Mouse (Mus musculus): ENCODE measurements at regions not wholly inside any gene's neighbourhood (a gene's known extent, or its start where the extent isn't known, plus 50 kb on each side); places are given as distances from the start of the nearest gene placed in this dataset.

- DNase-seq, result no peak
Observed at GRCm38 (mm10) chr14:24829001-24829400, 342.1 kb downstream of the Rps24 start.

GRCm38 (mm10) chr14:24833211-24833610 lies 346.3 kb downstream of the Rps24 start:
- no peak for DNase-seq

GRCm38 (mm10) chr14:24838219-24838618 lies 351.3 kb downstream of the Rps24 start:
- no peak for DNase-seq

- no peak for DNase-seq
Observed at GRCm38 (mm10) chr14:24839056-24839455, 352.1 kb downstream of the Rps24 start.

- no peak for DNase-seq
Observed at GRCm38 (mm10) chr14:24841715-24842496, 355.0 kb downstream of the Rps24 start.

- no peak for DNase-seq
Observed at GRCm38 (mm10) chr14:24843626-24844025, 356.7 kb downstream of the Rps24 start.

GRCm38 (mm10) chr14:24850491-24850890 lies 363.6 kb downstream of the Rps24 start:
- no peak for DNase-seq

GRCm38 (mm10) chr14:24854459-24854858 lies 367.5 kb downstream of the Rps24 start:
- DNase-seq, result no peak

- no peak for DNase-seq
Observed at GRCm38 (mm10) chr14:24862171-24862570, 375.2 kb downstream of the Rps24 start.

- DNase-seq, result no peak
Observed at GRCm38 (mm10) chr14:24862661-24863060, 375.7 kb downstream of the Rps24 start.

GRCm38 (mm10) chr14:24863116-24863515 lies 376.2 kb downstream of the Rps24 start:
- no peak for DNase-seq

- DNase-seq, result no peak
Observed at GRCm38 (mm10) chr14:24865579-24866230, 378.8 kb downstream of the Rps24 start.

- no peak for DNase-seq
Observed at GRCm38 (mm10) chr14:24867816-24868215, 380.9 kb downstream of the Rps24 start.

- DNase-seq, result no peak
Observed at GRCm38 (mm10) chr14:24868756-24869155, 381.8 kb downstream of the Rps24 start.

- DNase-seq, result no peak
Observed at GRCm38 (mm10) chr14:24870246-24870645, 383.3 kb downstream of the Rps24 start.

- DNase-seq, result no peak
Observed at GRCm38 (mm10) chr14:24871392-24871998, 384.6 kb downstream of the Rps24 start.

- no peak for DNase-seq
Observed at GRCm38 (mm10) chr14:24872931-24873330, 386.0 kb downstream of the Rps24 start.

GRCm38 (mm10) chr14:24873406-24873805 lies 386.5 kb downstream of the Rps24 start:
- no peak for DNase-seq

- no peak for DNase-seq
Observed at GRCm38 (mm10) chr14:24874426-24875155, 387.7 kb downstream of the Rps24 start.

GRCm38 (mm10) chr14:24875156-24875545 lies 388.2 kb downstream of the Rps24 start:
- no peak for DNase-seq

GRCm38 (mm10) chr14:24875934-24876333 lies 389.0 kb downstream of the Rps24 start:
- DNase-seq, result no peak

- DNase-seq, result no peak
Observed at GRCm38 (mm10) chr14:24876508-24876907, 389.6 kb downstream of the Rps24 start.

- DNase-seq, result no peak
Observed at GRCm38 (mm10) chr14:24877853-24878252, 390.9 kb downstream of the Rps24 start.
